Comparison of ENCODE assay signal across 12 mouse cellular contexts in genomic region chr16:14444059-14444855, GRCm38 (mm10).
DNase-seq lines count a peak whose midpoint lies in the region; ATAC-seq and TF ChIP-seq lines count a peak whose summit lies in the region.
"Had no signal": no experiment of that assay in that cellular context is flagged by ENCODE, and none has a peak within 500 bp of the region (broad histone marks: within the 10 kb centered on the region; RNA-seq: fewer than 3 reads in every experiment).

No protein-coding gene starts in this region.

- TF ChIP-seq CTCF in cerebellum, adult 2 months (IDR thresholded peaks at IDR 0.05; ENCODE audit: borderline replicate concordance, insufficient read depth, low read depth, low read length): no peak
- no peak for TF ChIP-seq CTCF in lung, postnatal 0 days (IDR thresholded peaks at IDR 0.05)

- no peak overlapping the region for H3K4me3 ChIP-seq in cerebellum, adult 2 months (replicated peaks; ENCODE audit: insufficient read depth, low read depth, low read length)
- no peak overlapping the region for H3K4me3 ChIP-seq in lung, postnatal 0 days (ENCODE audit: low read depth, low read length)
- no peak overlapping the region for H3K4me3 ChIP-seq in myocyte
- H3K4me3 ChIP-seq: forebrain, embryonic 10.5 days had no signal

- H3K4me1 ChIP-seq in cerebellum, adult 2 months (ENCODE audit: control insufficient read depth, insufficient read depth, low read length): peaks cover 10% of the 10 kb centered on the region
- no peaks in the 10 kb centered on the region for H3K4me1 ChIP-seq in lung, postnatal 0 days (ENCODE audit: insufficient read depth, low read depth, low read length)
- H3K4me1 ChIP-seq: forebrain, embryonic 10.5 days had no signal

- no peak overlapping the region for H3K9ac ChIP-seq in lung, postnatal 0 days (replicated peaks; ENCODE audit: low read depth)
- H3K9ac ChIP-seq: hindbrain, embryonic 14.5 days had no signal

- no peaks in the 10 kb centered on the region for H3K36me3 ChIP-seq in lung, postnatal 0 days (ENCODE audit: insufficient read depth, low read length)
- H3K36me3 ChIP-seq in myocyte (ENCODE audit: control insufficient read depth, insufficient read depth): peaks cover 12% of the 10 kb centered on the region

- peak; percentile 38; the same call in 1 of the 2 replicates for ATAC-seq in lung, postnatal 0 days
- ATAC-seq: Patski had no signal

- no peaks in the 10 kb centered on the region for H3K27me3 ChIP-seq in cerebellum, adult 2 months (ENCODE audit: control insufficient read depth, insufficient read depth, low read length)
- no peaks in the 10 kb centered on the region for H3K27me3 ChIP-seq in lung, postnatal 0 days (replicated peaks; ENCODE audit: insufficient read depth, low read length)
- no peaks in the 10 kb centered on the region for H3K27me3 ChIP-seq in myocyte (ENCODE audit: control insufficient read depth, insufficient read depth, insufficient read length)
- H3K27me3 ChIP-seq: Patski had no signal

- no peaks in the 10 kb centered on the region for H3K79me2 ChIP-seq in myocyte (ENCODE audit: control insufficient read depth, insufficient read depth)

- TF ChIP-seq POLR2A in cerebellum, adult 2 months (IDR thresholded peaks at IDR 0.05; ENCODE audit: borderline replicate concordance, insufficient read depth, low read length): no peak
- no peak for TF ChIP-seq POLR2A in myocyte (IDR thresholded peaks at IDR 0.05; ENCODE audit: insufficient read length, low read depth)

- no peak overlapping the region for H3K4me2 ChIP-seq in lung, postnatal 0 days (replicated peaks; ENCODE audit: low read depth, low read length)
- peak overlapping the region; percentile 25 for H3K4me2 ChIP-seq in myocyte (ENCODE audit: low read depth)
- H3K4me2 ChIP-seq: hindbrain, embryonic 14.5 days; liver, embryonic 11.5 days had no signal

- TF ChIP-seq EP300 in lung, postnatal 0 days (IDR thresholded peaks at IDR 0.05): no peak

- 67% methylated on average over 6 of the region's 6 CpGs for WGBS in cerebellum, adult 2 months
- 62% methylated on average over 6 of the region's 6 CpGs for WGBS in lung, postnatal 0 days

- 0 out of 2 replicates have a peak overlapping the region, but pooled peaks have one; percentile 22 for H3K27ac ChIP-seq in cerebellum, adult 2 months (ENCODE audit: insufficient read depth, low read length)
- no peak overlapping the region for H3K27ac ChIP-seq in lung, postnatal 0 days (ENCODE audit: low read length)
- H3K27ac ChIP-seq: forebrain, embryonic 10.5 days; hindbrain, embryonic 14.5 days had no signal

- no peaks in the 10 kb centered on the region for H3K9me3 ChIP-seq in lung, postnatal 0 days (ENCODE audit: low read length)
- H3K9me3 ChIP-seq: forebrain, embryonic 10.5 days had no signal

- intact Hi-C loops in gastrocnemius, postnatal 14 days (cut with DNase I; ENCODE audit: low total_unique reads): no loop called here

- no peak overlapping the region for H3ac ChIP-seq in myocyte (ENCODE audit: control insufficient read depth, insufficient read length)

- DNase-seq in cerebellum, adult 2 months: peak in 1 of 2 experiments; percentile 51
- no peak for DNase-seq in cerebellum, adult 9-11 months
- peak; percentile 15 for DNase-seq in lung, postnatal 0 days (ENCODE audit: low spot score)
- no peak for DNase-seq in lung, postnatal 4 days
- DNase-seq in gastrocnemius, postnatal 14 days: peak; percentile 27
- DNase-seq in frontal cortex, adult 2 months (ENCODE audit: extremely low spot score in 1 of 2, low spot score in 1 of 2): no peak
- DNase-seq in layer of hippocampus, adult 8-10 months (ENCODE audit: low spot score in 2 of 2): no peak

TF ChIP-seq in myocyte, 11 proteins besides CTCF, POLR2A, EP300 and RAD21:
- TF ChIP-seq USF1 (IDR thresholded peaks at IDR 0.05; ENCODE audit: low read depth): no peak
- TF ChIP-seq MYOD1 (IDR thresholded peaks at IDR 0.05; ENCODE audit: control insufficient read depth in 1 of 3, insufficient read length in 2 of 3, low read depth in 2 of 3): no peak
- no peak for TF ChIP-seq MAX (IDR thresholded peaks at IDR 0.05; ENCODE audit: low read depth)
- no peak for TF ChIP-seq REST (IDR thresholded peaks at IDR 0.05; ENCODE audit: insufficient read depth, insufficient read length)
- TF ChIP-seq TCF3 (IDR thresholded peaks at IDR 0.05; ENCODE audit: insufficient read length, low read depth): no peak
- no peak for TF ChIP-seq POLR2AphosphoS2 (IDR thresholded peaks at IDR 0.05; ENCODE audit: insufficient read length, low read depth)
- TF ChIP-seq MYOG (IDR thresholded peaks at IDR 0.05; ENCODE audit: control insufficient read depth in 1 of 3, insufficient read depth in 1 of 3, insufficient read length in 2 of 3, low read depth in 2 of 3): no peak
- no peak for TF ChIP-seq SRF (IDR thresholded peaks at IDR 0.05; ENCODE audit: control insufficient read depth, insufficient read length, low read depth)
- TF ChIP-seq CEBPB (IDR thresholded peaks at IDR 0.05; ENCODE audit: insufficient read depth, poor library complexity, severe bottlenecking): no peak
- no peak for TF ChIP-seq E2F4 (IDR thresholded peaks at IDR 0.05; ENCODE audit: insufficient read depth)
- TF ChIP-seq TCF12 (IDR thresholded peaks at IDR 0.05; ENCODE audit: insufficient read depth, poor library complexity, severe bottlenecking): no peak
TF ChIP-seq in myocyte: peak in this region for 0.

Comparison
In these comparisons a context has a peak if more than half of its experiments do, and no peak if none do; other contexts are left out.
1. DNase-seq: peak in lung, postnatal 0 days (single experiment) and gastrocnemius, postnatal 14 days (single experiment); none in cerebellum, adult 9-11 months (single experiment), lung, postnatal 4 days (0 of 2), frontal cortex, adult 2 months (0 of 2) and layer of hippocampus, adult 8-10 months (0 of 2).